Mouse (Mus musculus): ENCODE results near the gene Sprr2i. TPM values are rescaled to one million over a fixed set of nuclear protein-coding genes. Genes with fewer than 3 reads are reported as not detected.

Gene Sprr2i
- not detected for polyA plus RNA-seq (2017; shearing (Covaris generic))

DNA sequence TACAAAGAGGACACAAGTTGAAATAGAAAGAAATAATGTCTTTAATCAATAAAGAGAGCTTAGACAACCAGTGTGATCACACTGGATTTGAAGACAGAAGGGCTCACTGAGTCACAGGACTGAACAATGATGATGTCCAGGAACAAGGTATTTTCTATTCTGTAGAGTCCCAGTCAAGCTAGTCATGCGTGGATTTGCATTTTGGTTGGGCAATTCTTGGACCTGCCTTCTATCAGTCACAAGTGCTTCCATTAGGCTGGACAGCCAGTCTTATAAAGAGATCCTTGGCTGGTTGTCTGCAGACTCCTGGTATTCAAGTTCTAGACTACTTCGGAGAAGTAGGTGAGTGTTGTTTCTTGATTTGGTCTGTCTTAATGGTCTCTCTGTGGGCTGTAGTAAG is at the start of gene Sprr2i:
Gene Sprr2i, plus strand, starts transcription at position 301 of the 400 bp plus-strand sequence.

GRCm38 (mm10) chr3:92364887-92365286 is 42.9 kb upstream of the Sprr2i start, which contains the start of gene Sprr2f:
Sprr2f (plus strand) TSS chr3:92365187.

GRCm38 (mm10) chr3:92385385-92385784 is 22.4 kb upstream of the Sprr2i start, which contains the start of gene Sprr2h:
Sprr2h (plus strand) TSS chr3:92385685.

DNA sequence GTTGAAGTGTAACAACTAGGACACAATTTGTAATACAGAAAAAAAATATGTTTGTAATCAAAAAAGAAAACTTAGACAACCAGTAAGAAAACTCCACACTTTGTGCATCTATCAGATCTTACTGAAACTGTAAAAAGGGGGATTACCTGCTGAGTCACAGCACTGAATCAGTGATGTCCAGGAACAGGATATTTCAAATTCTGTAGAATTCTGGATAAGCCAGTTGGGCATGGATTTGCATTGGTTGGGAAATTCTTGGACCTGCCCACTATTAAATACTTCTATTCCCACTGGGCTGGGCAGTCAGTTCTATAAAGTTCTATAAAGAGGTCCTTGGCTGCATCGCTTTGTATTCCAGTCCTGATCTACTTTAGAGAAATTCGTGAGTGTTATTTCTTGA is 10.0 kb downstream of the Sprr2i start, which contains the start of gene Sprr2j-ps:
Gene Sprr2j-ps, plus strand, starts transcription at position 301 of the 400 bp plus-strand sequence.

GRCm38 (mm10) chr3:92429323-92429722 is 21.5 kb downstream of the Sprr2i start, which contains the start of gene Gm9774:
Gm9774 (minus strand) TSS chr3:92429423.

DNA sequence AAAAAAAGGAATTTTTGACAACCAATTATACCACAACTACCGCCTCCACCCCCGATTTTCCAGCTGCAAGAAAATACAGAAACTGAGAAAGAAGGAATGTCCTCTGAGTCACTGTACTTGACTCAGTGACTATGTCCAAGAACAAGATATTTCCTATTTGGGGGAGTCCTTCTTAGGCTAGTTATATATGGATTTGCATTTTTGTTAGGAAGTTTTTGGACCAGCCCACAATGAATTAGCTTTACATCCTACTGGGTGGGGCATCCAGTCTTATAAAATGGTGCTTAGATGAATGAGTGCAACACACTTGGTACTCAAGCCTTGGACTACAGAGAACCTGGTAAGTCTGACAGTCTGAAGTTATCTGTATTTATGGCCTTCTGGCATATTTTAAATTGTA is 24.5 kb downstream of the Sprr2i start, which contains the start of gene Sprr2k:
Gene Sprr2k, plus strand, starts transcription at position 301 of the 400 bp plus-strand sequence.

GRCm38 (mm10) chr3:92438689-92439088 is 30.9 kb downstream of the Sprr2i start, which contains the start of gene Sprr1b:
Sprr1b (minus strand) TSS chr3:92438789.

DNA sequence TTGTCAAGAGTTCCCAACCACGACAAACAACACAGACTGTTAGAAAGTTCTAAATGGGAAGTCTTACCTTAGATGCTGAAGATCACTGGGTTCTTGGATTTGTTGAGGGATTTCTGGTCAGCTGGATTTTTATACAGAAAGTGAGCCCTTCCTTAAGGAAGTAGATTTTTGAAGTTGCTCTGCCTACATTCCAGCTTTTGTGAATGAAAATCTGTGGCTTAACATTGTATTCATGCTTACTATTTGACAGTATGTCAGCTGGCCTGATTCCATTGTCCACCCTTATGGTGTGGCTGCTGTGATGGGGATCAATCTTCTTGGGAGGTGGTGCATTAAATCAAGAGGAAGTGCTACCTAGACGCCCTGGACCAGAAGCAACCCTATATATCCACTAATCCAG is 50.8 kb downstream of the Sprr2i start, which contains the start of gene Sprr3:
Gene Sprr3, minus strand, starts transcription at position 101 of the 400 bp plus-strand sequence.

Other genes starting within 250 kb of the Sprr2i start
- gene Sprr2a1, start 192.2 kb upstream of the Sprr2i start, polyA plus RNA-seq (2017; shearing (Covaris generic)): not detected
- under 1 TPM in 1 of 2 experiments, not detected in 1; 0.67 TPM for gene Sprr2a2, start 192.1 kb upstream of the Sprr2i start, polyA plus RNA-seq (2017; shearing (Covaris generic))
- not detected for gene Sprr2a3, start 122.6 kb upstream of the Sprr2i start, polyA plus RNA-seq (2017; shearing (Covaris generic))
- gene Sprr2b, start 91.4 kb upstream of the Sprr2i start, polyA plus RNA-seq (2017; shearing (Covaris generic)): not detected
- gene Sprr2d, start 68.9 kb upstream of the Sprr2i start, polyA plus RNA-seq (2017; shearing (Covaris generic)): not detected
- under 1 TPM; 0.42 to 0.76 TPM for gene Sprr2e, start 55.8 kb upstream of the Sprr2i start, polyA plus RNA-seq (2017; shearing (Covaris generic))
- gene Sprr2f, start 42.8 kb upstream of the Sprr2i start, polyA plus RNA-seq (2017; shearing (Covaris generic)): not detected
- gene Sprr2h, start 22.3 kb upstream of the Sprr2i start, polyA plus RNA-seq (2017; shearing (Covaris generic)): not detected
- 1 to 10 TPM in 1 of 2 experiments, not detected in 1; 1.0 TPM for gene Sprr2j-ps, start 10.1 kb downstream of the Sprr2i start, polyA plus RNA-seq (2017; shearing (Covaris generic))
- 10 to 100 TPM; 23.3 to 26.3 TPM for gene Gm9774, start 21.4 kb downstream of the Sprr2i start, polyA plus RNA-seq (2017; shearing (Covaris generic))
- not detected for gene Sprr2k, start 24.6 kb downstream of the Sprr2i start, polyA plus RNA-seq (2017; shearing (Covaris generic))
- not detected for gene Sprr1b, start 30.8 kb downstream of the Sprr2i start, polyA plus RNA-seq (2017; shearing (Covaris generic))
- not detected for gene Sprr3, start 50.7 kb downstream of the Sprr2i start, polyA plus RNA-seq (2017; shearing (Covaris generic))
- gene Sprr1a, start 77.9 kb downstream of the Sprr2i start, polyA plus RNA-seq (2017; shearing (Covaris generic)): not detected
- gene Sprr4, start 92.5 kb downstream of the Sprr2i start, polyA plus RNA-seq (2017; shearing (Covaris generic)): not detected
- not detected for gene 2310046K23Rik, start 126.5 kb downstream of the Sprr2i start, polyA plus RNA-seq (2017; shearing (Covaris generic))
- not detected for gene Ivl, start 165.7 kb downstream of the Sprr2i start, polyA plus RNA-seq (2017; shearing (Covaris generic))
- not detected for gene Smcp, start 181.0 kb downstream of the Sprr2i start, polyA plus RNA-seq (2017; shearing (Covaris generic))
- not detected for gene 2210017I01Rik, start 199.5 kb downstream of the Sprr2i start, polyA plus RNA-seq (2017; shearing (Covaris generic))
- not detected for gene Lce6a, start 213.7 kb downstream of the Sprr2i start, polyA plus RNA-seq (2017; shearing (Covaris generic))
- gene Lce1a1, start 240.3 kb downstream of the Sprr2i start, polyA plus RNA-seq (2017; shearing (Covaris generic)): not detected
- gene Lce1b, start 248.9 kb downstream of the Sprr2i start, polyA plus RNA-seq (2017; shearing (Covaris generic)): not detected

All from inflammation-experienced regulatory T-cells (primary cell).